Mouse (Mus musculus) mesoderm, embryonic 11.5 days (tissue): ENCODE results near the gene Alox12b.

ENCODE experiments used
- DNase-seq: peaks from one replicate; pipeline ENCODE4 v3.0.0-alpha.2; 2012; ENCODE audit warnings: low read depth, low spot score

Gene Alox12b

DNA sequence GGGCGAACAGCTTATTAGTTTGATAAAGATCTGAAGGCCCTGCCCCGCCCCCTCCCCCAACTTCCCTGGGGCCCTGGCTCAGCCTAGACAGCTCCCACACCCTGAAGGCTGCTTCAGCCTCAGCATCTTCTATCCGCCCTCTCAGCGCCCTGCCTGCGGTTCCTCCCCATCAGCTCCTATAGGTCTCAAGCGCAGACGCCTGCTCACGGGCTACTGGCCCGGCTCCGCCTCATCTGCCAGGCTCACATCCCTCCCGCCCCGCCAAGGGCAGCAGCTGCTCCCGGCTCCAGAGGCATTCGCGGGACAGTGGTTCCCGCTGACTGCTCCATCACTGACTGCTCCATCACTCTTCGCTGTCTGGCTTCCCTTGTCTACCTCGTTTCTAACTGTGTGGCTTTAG is at the start of gene Alox12b:
Gene Alox12b (plus strand): TSS at position 190 of the 400 bp plus-strand sequence.
- DNase-seq = peak; percentile 57

DNA sequence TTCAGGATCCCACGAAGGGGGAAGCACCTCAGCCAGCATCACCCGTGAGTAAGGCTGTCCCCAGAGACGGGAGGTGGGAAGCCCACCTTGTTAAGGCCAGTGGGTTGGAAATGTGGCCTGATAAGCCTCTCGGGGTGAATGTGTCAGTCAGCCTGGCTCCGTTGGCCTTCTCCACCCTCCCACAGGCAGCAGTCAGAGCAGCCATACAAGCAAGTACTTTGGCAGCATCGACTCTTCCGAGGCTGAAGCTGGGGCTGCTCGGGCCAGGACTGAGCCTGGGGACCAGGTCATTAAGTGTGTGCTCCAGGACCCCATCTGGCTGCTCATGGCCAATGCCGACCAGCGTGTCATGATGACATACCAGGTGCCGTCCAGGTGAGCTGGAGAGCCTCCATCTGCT is 49.1 kb upstream of the Alox12b start:
- DNase-seq = no peak

DNA sequence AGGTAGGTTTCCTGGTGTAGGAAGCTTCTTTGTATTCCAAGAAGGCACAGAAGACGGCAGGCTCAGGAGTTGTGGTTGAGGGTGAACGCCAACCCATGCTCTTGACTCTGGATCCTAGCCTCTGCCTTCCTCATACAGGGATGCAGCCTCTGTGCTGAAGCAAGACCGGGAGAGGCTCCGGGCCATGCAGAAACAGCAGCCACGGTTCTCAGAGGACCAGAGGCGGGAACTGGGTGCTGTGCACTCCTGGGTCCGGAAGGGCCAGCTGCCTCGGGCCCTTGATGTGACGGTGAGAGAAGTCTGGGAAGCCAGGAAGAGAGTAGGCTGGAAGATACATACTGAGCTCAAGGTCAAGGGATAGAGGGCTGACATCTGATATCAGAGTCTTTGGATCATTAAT is 48.6 kb upstream of the Alox12b start:
- DNase-seq = no peak

DNA sequence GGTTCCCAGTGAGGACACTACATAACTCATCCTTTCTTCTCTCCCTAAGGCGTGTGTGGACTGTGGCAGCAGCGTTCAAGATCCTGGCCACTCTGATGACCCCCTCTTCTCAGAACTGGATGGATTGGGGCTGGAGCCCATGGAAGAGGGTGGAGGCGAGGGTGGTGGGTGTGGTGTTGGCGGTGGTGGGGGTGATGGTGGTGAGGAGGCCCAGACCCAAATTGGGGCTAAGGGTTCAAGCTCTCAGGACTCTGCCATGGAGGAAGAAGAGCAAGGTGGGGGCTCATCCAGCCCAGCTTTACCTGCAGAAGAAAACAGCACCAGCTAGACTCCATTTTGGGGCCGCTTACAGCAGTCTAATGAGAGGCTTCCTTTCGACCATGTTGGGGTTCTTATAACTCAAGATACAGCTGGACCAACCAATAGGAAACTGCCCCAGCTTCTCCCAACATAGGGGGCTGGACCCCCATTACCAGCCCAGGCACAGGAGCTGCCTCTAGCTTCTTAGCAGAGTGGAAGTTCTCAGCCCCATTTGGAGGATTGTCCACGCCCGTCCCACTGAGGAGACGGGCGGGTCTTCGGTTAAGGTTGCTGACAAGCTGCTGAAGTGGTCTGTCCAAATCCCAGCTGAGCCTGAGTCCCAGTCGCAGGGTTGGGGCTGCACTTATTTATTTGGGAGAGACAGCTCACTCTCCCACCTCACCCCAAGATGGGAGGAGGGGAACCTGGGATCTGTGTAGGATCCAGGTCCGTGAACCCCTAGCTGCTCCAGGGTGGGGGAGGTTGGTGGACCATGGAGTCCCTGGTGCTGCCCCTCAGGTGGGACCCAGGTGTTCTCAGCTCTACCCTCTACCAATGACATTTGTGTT is 47.5 kb upstream of the Alox12b start:
- no peak for DNase-seq

DNA sequence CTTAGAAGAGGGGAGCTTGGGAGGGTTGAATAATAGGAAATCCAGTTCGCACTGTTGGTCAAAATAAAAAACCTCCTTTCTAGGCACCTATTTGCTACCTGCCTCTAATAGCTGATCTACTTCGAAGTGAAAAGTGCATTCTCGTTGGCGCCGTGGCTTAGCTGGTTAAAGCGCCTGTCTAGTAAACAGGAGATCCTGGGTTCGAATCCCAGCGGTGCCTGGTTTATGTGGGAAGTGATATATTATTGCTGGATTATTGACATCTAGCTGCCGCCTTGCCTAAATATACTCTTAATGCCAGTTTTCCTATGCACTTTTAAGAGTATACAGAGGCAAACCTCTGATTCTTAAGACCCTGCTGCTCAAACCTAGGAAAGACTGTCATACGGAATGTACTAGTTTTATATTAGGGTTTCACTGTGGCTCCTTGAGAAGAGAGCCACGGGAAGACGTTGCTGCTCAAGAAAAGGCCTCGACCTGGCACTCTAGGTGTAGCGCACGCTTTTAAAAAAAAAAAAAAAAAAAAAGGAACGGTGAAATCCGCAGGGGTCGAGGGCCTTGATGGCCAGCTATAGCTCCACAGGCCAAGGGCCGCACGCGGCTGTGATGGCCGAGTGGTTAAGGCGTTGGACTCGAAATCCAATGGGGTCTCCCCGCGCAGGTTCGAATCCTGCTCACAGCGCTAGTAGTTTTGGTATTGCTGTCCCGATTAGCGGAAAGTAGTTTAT is 46.3 kb upstream of the Alox12b start:
- peak; percentile 94 for DNase-seq

DNA sequence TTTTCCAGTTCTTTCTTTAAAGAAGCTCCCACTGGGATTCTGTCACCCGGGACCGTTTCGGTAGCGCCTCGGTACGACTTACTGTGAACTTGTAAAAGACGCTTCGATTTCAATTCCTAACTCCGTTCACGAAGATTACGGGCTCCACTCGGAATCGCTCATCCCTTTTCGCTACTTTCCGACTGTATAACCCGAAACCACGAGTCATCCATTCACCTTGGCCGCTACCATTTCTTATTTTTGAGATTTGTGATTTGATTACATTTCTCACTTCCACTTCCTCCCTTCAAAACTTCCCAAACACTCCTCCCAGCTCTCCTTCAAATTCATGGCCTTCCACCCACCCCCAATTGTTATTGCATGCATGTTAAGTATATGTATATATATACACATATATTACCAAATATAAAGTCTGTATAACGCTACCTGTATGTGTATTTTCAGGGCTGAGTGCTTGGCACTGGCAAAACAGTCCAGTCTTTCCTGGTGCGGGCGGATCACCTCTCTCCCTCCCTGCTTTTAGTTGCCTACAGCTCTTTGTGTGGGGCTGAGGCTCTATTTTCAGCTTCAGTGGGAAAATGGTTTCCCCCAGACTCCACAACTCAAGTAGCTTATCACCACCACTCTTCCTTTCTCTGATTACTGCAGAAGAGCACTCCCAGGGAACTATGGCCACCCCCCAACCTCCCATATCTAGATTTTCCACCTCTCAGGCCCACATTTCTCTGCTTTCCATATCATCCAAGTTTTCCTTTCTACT is 45.6 kb upstream of the Alox12b start:
- DNase-seq = no peak

DNA sequence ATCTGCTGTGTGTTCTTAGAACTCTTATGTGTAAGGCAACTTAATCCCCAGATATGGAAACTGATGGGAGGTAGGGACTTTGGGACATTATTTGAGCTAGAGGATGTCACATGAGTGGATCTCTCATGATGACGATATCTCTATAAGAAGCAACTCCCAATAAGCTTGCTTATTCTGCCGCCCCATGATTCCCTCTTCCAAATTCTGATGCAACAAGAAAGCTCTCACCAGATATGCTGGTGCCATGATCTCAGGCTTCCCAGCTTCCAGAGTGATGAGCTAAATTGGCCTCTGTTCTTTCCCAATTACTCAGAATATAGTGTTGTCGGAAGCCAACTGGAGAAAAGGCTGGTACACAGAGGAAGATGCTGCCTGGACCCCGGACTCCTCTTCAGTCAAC is 44.9 kb upstream of the Alox12b start:
- DNase-seq = no peak

DNA sequence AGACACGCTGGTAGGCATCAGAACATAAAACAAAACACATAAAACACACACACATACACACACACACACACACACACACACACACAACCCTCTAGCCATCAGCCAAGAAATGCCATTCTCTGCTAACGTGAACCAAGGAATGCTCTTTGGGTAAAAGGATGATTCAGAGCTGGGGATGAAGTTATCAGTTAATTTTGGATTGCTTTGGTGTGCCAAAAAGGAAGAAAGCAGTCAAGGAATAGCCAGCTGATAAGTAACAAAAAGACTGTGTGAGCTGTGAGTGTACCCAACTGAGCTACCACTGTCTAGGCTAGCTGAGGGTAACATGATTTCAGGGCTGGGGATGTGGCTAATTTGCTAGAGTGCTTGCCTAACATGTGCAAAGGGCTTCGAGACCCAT is 42.8 kb upstream of the Alox12b start:
- DNase-seq = no peak

DNA sequence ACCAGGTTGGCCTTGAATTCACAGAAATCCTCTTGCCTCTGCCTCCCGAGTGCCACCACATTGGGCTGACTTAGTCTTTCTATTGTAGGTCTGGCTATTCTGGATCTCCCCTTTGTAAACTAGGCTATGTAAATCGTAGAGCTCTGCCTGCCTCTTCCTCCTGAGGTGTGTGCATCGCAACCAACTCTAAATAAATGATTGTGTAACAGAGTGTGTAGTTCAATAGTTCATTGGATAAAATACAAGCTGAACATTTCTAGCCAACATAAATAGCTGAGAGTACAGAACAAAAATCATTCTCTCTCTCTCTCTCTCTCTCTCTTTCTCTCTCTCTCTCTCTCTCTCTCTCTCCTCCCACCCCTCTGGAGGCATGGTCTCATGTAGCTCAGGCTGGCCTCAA is 42.2 kb upstream of the Alox12b start:
- DNase-seq = no peak

DNA sequence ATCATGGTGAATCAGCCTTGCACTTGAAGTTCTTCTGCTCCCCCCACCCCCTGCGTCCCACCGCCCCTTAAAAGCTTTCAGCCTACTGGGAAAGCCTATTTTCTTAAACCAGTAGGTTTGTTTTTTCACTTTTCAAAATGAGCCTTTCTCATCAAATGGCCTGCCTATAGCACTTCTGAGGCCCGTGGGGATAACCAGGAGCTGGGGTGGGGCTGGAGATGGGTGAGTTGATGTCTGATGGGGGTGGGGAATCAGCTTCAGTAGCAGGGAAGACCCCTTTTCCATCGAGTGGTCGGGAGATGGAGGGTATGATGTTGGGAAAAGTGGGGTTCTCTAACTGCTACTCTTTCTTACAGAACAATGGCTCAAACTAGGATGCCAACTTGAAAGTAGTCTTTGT is 39.9 kb upstream of the Alox12b start:
- no peak for DNase-seq

DNA sequence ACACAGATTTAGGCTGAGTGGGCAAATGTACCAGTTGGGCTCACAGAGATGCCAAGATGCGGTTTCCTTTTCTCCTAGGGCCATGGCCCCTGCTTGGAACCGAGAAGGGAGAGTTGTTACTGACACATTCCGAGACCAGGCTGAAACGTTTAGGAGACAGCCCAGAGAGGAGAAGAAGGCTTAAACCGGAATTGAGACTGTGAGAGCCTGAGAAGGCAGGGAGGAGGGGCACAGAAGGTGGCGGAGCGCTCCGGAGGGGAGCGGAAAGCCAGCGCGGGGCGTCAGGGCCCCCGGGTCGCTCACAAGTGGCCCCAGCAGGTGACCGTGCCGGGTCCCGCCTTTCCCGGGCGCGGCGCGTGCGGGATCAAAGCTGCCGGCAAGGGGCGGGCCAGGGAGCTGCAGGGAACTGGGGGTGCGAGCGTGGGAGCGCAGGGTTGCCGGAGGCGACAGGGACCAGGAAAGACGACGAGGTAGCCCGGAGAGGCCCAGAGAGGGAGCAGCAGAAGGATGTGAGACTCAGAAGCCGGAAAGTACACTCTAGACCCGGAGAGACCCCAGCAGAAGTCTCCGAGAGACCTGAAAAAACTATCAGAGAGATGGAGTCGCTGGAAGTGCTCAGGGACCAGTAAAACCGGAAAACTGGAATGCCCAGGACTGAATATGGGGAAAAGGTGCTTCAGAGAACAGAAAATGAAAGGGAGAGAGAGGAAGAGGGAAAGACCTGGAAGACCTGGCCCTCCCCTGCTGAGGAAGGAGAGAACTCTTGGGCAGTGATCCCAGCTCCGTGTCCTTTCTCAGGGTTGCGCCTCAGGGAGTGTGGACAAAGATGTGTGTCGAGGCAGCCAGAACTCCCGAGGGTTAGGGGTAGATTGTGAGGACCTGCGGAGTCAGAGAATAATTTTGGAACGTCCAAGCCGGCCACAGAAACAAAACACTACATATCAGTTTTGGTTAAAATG is 38.8 kb upstream of the Alox12b start:
- peak; percentile 66 for DNase-seq

DNA sequence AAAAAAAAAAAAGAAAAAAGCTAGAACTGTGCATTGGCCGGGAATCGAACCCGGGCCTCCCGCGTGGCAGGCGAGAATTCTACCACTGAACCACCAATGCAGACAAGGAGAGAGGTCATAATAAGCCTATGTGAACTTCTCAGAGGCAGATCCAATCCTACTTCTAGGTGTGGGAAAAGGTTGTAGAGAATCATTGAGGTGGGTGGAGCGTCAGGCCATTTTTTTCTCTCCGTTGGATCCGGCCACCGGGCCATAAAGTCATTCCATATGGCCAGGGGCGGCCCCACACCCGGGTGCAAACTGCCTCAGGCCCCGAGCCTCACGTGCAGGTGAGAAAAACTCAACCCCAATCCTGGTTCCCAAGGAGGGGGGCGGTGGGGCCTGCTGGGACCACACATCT is 38.0 kb upstream of the Alox12b start:
- peak; percentile 86 for DNase-seq

DNA sequence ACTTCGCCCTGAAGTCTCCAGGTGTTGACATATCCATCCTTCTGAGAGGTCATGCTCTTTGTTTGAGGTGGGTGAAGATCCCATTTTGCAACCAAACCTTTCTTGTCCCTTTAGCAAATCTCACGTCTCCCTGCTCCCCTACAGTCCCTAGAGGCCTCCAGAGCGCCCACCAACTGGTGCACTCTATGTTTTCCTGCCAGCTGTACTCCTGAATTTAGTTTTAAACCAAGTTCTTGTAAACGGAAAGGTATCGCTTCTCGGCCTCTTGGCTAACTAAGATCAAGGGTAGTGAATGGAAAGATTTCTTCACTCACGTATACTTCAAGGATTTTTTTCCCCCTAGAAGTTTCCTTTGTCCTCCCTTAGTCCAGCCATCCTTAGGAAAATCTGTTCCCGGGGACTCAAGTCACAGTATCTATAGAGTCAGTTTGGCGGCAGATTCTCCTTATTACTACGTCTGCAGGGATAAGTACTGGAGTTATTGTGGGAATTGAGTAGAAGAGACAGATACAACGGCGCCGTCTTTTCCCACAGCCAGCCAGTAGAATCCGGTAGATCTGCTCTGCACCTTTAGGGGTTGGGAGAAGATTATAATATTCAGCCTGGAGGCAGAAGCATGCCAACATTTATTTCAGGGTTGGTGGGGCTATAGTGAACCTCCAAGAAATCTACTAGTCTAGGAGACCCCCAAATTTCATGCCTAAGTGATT is 37.2 kb upstream of the Alox12b start:
- no peak for DNase-seq

DNA sequence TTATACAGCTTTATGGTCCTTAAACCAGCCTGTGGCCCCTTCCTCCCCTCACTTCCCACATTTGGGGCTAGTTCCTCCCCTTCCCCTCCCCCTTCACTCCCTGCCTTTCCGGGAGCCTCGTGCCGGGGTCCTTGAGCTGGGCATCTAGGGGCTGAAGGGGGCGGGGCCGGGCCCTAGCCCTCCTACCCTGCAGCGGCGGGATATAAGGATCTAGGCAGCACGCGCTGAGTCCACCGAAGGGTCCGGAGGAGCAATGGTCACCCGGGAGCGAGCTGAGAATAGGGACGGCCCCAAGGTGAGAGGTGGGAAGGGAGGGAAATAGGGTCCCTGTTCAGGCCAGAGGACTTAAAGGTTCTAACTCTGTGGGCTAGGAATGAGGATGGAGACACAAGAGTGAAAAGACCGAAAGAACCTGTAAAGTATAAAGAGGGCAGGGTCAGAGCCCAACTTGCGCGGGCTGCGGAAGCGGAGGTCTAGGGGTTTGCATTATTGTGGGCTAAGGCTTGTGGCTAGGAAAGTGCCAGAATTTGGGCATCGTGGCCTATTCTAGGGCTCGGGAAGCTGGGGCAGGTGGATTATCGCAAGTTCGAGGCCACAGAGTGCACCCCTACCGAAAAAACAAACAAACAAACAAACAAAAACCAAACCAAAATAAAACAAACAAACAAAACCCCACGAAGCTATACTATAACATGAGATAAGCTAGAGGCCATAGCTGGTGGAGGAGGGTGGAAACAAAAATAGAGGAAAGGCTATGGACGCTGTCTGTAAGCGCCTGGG is 36.4 kb upstream of the Alox12b start, which contains the start of gene Hes7:
Gene Hes7 (plus strand): TSS at position 184 of the 780 bp plus-strand sequence.
- DNase-seq = peak; percentile 63

DNA sequence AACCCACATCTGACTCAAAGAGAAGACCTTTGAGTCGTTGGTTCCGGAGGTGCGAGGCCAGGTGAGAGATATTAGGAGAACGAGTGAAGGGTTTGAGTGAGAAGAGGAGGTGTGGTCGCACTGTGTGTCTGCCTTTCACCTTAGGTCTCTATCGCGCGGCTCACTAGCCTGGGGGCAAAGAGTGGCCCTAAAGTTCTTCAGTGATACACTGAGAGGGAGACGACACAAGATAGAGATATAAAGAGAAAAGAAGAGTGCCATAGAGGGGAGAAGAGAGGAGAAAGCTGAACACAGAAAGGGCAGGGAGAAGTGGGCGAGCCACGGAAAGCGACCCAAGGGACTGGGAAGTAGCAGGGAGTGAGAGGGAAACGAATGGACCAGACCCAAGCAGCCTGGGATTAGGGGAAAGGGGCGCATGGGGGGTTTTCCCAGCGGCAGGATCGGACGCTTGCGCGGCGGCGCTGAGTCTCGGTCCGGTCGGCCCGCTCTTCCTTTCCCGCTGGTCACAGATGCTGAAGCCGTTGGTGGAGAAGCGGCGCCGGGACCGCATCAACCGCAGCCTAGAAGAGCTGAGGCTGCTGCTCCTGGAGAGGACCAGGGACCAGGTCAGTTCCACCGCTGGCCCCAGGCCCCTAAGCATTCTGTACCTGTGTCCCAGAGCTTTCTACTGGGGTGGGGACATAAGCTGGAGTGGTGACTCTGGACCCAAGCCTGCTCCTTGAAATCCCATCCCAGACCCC is 35.6 kb upstream of the Alox12b start:
- peak; percentile 19 for DNase-seq

DNA sequence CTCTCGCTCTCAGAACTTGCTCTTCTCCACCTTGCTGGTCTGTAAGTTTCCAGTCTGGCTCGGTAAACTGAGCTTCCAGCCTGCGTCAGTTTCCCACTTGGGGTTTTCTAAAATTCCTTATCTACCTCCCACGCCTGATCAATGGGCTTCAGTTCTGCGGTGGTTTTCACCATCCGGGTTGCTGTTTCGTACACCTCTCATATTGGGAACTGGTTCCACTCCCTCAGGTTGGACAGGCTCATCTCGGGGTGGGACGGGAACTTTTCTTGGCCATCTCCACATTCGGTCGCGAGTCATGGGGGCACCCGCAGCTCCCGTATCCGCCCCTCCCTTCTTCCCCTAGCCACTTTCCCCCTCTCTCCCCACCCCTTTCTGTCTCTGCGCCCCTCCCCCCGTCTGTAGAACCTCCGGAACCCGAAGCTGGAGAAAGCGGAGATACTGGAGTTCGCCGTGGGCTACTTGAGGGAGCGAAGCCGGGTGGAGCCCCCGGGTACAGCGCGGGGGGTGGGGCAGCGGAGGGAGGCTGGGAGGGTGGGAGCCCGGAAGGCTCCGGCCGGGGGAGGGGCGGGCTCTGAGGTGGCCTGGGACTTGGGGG is 35.0 kb upstream of the Alox12b start:
- DNase-seq = no peak

DNA sequence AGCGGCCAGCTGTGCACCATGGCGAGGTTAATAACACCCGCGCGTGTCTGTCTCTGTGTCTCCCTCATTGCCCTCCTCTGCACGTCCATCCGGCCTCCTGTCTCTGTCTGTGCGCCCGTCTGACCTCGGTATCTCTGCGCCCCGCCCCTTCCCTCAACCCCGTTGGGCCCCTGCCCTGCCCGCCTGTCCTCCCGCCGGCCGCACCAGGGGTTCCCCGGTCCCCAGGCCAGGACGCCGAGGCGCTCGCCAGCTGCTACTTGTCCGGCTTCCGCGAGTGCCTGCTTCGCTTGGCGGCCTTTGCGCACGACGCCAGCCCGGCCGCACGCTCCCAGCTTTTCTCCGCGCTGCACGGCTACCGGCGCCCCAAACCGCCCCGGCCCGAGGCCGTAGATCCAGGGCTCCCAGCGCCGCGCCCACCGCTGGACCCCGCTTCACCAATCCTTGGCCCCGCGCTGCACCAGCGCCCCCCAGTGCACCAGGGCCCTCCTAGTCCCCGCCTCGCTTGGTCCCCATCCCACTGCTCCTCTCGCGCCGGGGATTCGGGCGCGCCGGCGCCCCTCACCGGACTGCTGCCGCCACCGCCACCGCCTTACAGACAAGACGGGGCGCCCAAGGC is 34.3 kb upstream of the Alox12b start, which contains the start of gene 9130213A22Rik:
Gene 9130213A22Rik (minus strand): TSS at position 254 of the 616 bp plus-strand sequence.
- peak; percentile 84 for DNase-seq
